Mouse (Mus musculus) forebrain, embryonic 10.5 days (tissue): ENCODE results near the gene Kcp. TPM values are rescaled to one million over a fixed set of nuclear protein-coding genes. Genes with fewer than 3 reads are reported as not detected.

Experiments
- DNase-seq: peaks from one replicate; pipeline ENCODE4 v3.0.0-alpha.2; 2017; ENCODE audit warnings: low spot score; ENCODE audit errors: extremely low spot score
- H3K27ac ChIP-seq: fragments of 300-500 bp; sonication (generic); 2 replicates; pipeline ENCODE4 v1.5.1; 2016; ENCODE audit warnings: mild to moderate bottlenecking
- H3K27me3 ChIP-seq: fragments of 300-500 bp; sonication (generic); 2 replicates; pipeline ENCODE4 v1.6.1; 2016; ENCODE audit warnings: mild to moderate bottlenecking; ENCODE audit not compliant: poor library complexity, severe bottlenecking
- H3K36me3 ChIP-seq: fragments of 300-500 bp; sonication (generic); replicated peaks from 2 replicates; pipeline ENCODE4 v1.6.1; 2016; ENCODE audit warnings: mild to moderate bottlenecking, moderate library complexity
- H3K4me1 ChIP-seq: fragments of 300-500 bp; sonication (generic); 2 replicates; pipeline ENCODE4 v1.6.1; 2016
- H3K4me3 ChIP-seq: fragments of 300-500 bp; sonication (generic); 2 replicates; pipeline ENCODE4 v1.5.1; 2016; ENCODE audit warnings: mild to moderate bottlenecking, moderate library complexity
- H3K9me3 ChIP-seq: fragments of 300-500 bp; sonication (generic); 2 replicates; pipeline ENCODE4 v1.6.1; 2016; ENCODE audit warnings: mild to moderate bottlenecking, moderate library complexity
- WGBS: fragments of 180-500 bp; shearing (Covaris S2); methylation state at CpG from one replicate; pipeline ENCODE4 v1.1.7; 2016; 5-methylcytosine and 5-hydroxymethylcytosine counted together
- polyA plus RNA-seq: library from polyadenylated mRNA; unstranded; fragments of >200 nt; fragmentation: Nextera tagmentation; extraction: Ambion mirVana; gene quantifications from 2 replicates; pipeline ENCODE4 v1.2.1, GENCODE M21; 2016

Gene Kcp
- polyA plus RNA-seq, 1 experiment from 2014 or later: 10.8 TPM

DNA sequence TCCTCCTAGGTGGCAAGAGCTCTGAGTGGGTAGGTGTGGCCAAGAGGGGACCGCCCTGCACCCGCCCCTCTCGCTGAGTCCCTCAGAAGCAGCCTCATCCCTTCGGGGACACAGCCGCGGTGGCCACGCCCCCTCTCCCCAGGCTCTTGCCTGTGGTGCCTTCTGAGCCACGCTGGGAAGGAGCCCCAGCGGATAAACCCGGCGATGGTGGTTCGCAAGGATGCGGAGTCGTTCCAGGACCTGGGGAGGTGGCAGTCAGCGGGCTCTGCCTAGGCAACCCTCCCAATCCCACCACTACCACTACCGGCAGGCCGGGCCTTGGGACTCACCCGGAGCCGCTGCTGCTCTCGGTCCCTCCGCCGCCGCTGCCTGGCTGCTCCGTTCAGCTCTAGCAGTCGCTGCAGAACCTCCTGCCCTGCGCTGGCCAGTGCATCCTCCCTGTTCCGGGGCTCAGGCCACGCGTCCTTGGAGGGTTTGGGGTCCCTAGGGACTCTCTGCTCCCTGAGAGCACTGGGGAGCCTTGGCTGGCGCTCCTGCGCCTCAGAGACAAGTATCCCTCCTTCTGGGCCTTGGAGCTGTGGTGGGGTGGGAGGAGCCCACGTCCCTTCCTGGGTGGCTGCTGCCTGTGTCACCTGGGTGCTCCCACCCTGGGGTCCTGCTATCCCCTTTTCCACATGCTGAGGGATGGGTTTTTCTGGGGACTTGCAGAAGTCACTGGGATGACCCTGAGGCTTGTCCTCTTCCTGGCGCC is 33.6 kb downstream of the Kcp start:
- no peaks in the 10 kb centered on the region for H3K9me3 ChIP-seq
- H3K4me1 ChIP-seq: peaks cover 16% of the 10 kb centered on the region
- peaks cover 23% of the 10 kb centered on the region for H3K36me3 ChIP-seq
- peak; percentile 83 for DNase-seq
- H3K27ac ChIP-seq: peak overlapping the region; percentile 72
- peak overlapping the region; percentile 64 for H3K4me3 ChIP-seq
- WGBS: 2% methylated on average over 33 of the region's 33 CpGs
- peaks cover 39% of the 10 kb centered on the region for H3K27me3 ChIP-seq

DNA sequence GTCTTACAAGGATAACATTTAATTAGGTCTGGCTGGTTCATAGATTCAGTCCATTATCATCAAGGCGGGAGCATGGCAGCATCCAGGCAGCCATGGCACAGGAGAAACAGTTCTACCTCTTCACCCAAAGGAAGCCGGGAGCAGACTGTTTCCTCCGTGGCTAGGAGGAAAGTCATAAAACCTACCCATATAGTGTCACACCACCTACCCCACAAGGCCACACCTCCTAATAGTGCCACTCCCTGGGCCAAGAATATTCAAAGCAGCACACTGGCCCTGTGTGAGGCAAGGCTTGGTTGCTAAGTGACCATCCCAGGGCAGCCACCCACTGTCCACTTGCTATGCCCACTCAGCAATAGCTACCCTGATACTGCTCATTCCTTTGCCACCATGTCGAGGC is 36.6 kb downstream of the Kcp start, which contains the start of gene Atp6v1fnb:
Gene Atp6v1fnb (plus strand): TSS at position 301 of the 400 bp plus-strand sequence.
- peaks cover 23% of the 10 kb centered on the region for H3K36me3 ChIP-seq
- no peak within 1 kb of the TSS for H3K27ac ChIP-seq
- no peak within 1 kb of the TSS for H3K4me3 ChIP-seq
- H3K9me3 ChIP-seq: no peaks in the 10 kb centered on the region
- DNase-seq: no peak
- H3K4me1 ChIP-seq: peaks cover 28% of the 10 kb centered on the region
- H3K27me3 ChIP-seq: peaks cover 29% of the 10 kb centered on the region
- 98% methylated on average over 4 of the region's 4 CpGs for WGBS

- DNase-seq: no peak
- H3K36me3 ChIP-seq: peaks cover 23% of the 10 kb centered on the region
- H3K9me3 ChIP-seq: no peaks in the 10 kb centered on the region
- H3K4me1 ChIP-seq: peaks cover 18% of the 10 kb centered on the region
- peaks cover 10% of the 10 kb centered on the region; the same call in 1 of the 2 replicates for H3K27me3 ChIP-seq
- peak overlapping the region; percentile 79 for H3K4me3 ChIP-seq
- H3K27ac ChIP-seq: no peak overlapping the region
- 91% methylated on average over 3 of the region's 3 CpGs for WGBS
Measured at GRCm38 (mm10) chr6:29468851-29469250, 38.9 kb downstream of the Kcp start.

GRCm38 (mm10) chr6:29467583-29468354 is 40.0 kb downstream of the Kcp start, which contains the start of gene Atp6v1f:
Gene Atp6v1f, plus strand, starts transcription at chr6:29467718.
- under 1% methylated on average over 39 of the region's 39 CpGs for WGBS

GRCm38 (mm10) chr6:29463388-29463787 is 44.4 kb downstream of the Kcp start:
- 82% methylated on average over 3 of the region's 3 CpGs for WGBS

More at GRCm38 (mm10) chr6:29467583-29468354, 40.0 kb downstream of the Kcp start, which contains the start of gene Atp6v1f:
- Histone ChIP-seq H3K27ac (peak within 1 kb of the TSS; percentile 85), H3K4me3 (peak within 1 kb of the TSS; percentile 79), H3K36me3 (peaks cover 23% of the 10 kb centered on the region), H3K9me3 (no peaks in the 10 kb centered on the region), H3K27me3 (no peaks in the 10 kb centered on the region), H3K4me1 (peaks cover 12% of the 10 kb centered on the region)
- peak; percentile 93 for DNase-seq

GRCm38 (mm10) chr6:29461502-29461901 is 46.2 kb downstream of the Kcp start:
- Histone ChIP-seq H3K4me1 (no peaks in the 10 kb centered on the region), H3K4me3 (no peak overlapping the region), H3K27ac (no peak overlapping the region), H3K27me3 (no peaks in the 10 kb centered on the region), H3K9me3 (no peaks in the 10 kb centered on the region), H3K36me3 (no peaks in the 10 kb centered on the region)
- 70% methylated on average over 7 of the region's 7 CpGs for WGBS
- DNase-seq: no peak

More at GRCm38 (mm10) chr6:29463388-29463787, 44.4 kb downstream of the Kcp start:
- Histone ChIP-seq H3K4me3 (no peak overlapping the region), H3K27me3 (no peaks in the 10 kb centered on the region), H3K4me1 (peaks cover 5% of the 10 kb centered on the region), H3K27ac (no peak overlapping the region), H3K36me3 (no peaks in the 10 kb centered on the region), H3K9me3 (no peaks in the 10 kb centered on the region)
- DNase-seq: no peak

DNA sequence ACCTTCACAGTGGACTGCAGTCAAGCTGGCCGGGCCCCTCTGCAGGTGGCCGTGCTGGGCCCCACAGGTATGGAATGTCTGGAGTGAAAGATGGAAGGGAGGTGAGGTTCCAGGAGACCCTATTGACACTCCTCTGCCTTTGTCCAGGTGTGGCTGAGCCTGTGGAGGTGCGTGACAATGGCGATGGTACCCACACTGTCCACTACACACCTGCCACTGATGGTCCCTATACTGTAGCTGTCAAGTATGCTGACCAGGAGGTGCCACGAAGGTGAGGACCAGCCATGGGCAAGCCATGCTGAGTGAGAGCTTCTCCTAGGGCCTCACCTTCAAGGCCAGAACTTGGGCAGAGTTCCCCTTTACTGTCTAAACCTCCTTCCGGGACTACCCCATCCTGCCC is 57.1 kb downstream of the Kcp start:
- no peak for DNase-seq
- H3K4me3 ChIP-seq: no peak overlapping the region
- no peaks in the 10 kb centered on the region for H3K9me3 ChIP-seq
- H3K27ac ChIP-seq: no peak overlapping the region
- peaks cover 6% of the 10 kb centered on the region for H3K36me3 ChIP-seq
- no peaks in the 10 kb centered on the region for H3K4me1 ChIP-seq
- no peaks in the 10 kb centered on the region for H3K27me3 ChIP-seq
- 91% methylated on average over 6 of the region's 6 CpGs for WGBS

DNA sequence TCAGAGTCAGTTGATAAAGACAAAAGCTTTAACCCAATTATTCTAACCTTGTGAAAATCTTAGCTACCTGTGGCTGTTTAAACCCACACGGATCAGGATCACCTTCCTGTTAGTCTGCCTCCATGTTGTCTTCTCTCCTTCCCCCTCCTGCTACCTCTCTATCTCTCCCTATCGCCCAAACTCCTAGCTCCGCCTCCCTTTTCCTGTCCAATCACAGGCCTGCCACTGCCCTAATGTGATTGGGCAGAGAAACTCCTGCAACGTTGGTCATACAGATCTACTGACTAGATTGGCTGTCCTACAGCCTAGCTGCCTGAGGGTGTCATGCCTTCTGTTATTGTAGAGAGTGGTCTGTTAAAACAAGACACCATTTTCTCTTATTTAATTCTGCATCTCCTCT is 57.9 kb downstream of the Kcp start:
- no peak for DNase-seq
- no peaks in the 10 kb centered on the region for H3K9me3 ChIP-seq
- 36% methylated on average over 4 of the region's 4 CpGs for WGBS
- H3K36me3 ChIP-seq: peaks cover 6% of the 10 kb centered on the region
- H3K27ac ChIP-seq: no peak overlapping the region
- no peaks in the 10 kb centered on the region for H3K27me3 ChIP-seq
- H3K4me1 ChIP-seq: no peaks in the 10 kb centered on the region
- H3K4me3 ChIP-seq: no peak overlapping the region

GRCm38 (mm10) chr6:29445354-29445753 is 62.4 kb downstream of the Kcp start:
- Histone ChIP-seq H3K27ac (no peak overlapping the region), H3K4me1 (no peaks in the 10 kb centered on the region), H3K36me3 (peaks cover 6% of the 10 kb centered on the region), H3K27me3 (no peaks in the 10 kb centered on the region), H3K9me3 (no peaks in the 10 kb centered on the region), H3K4me3 (no peak overlapping the region)
- 92% methylated on average over 7 of the region's 7 CpGs for WGBS
- DNase-seq: no peak

- no peaks in the 10 kb centered on the region for H3K9me3 ChIP-seq
- H3K27me3 ChIP-seq: no peaks in the 10 kb centered on the region
- peaks cover 6% of the 10 kb centered on the region for H3K36me3 ChIP-seq
- H3K4me1 ChIP-seq: no peaks in the 10 kb centered on the region
- DNase-seq: peak; percentile 33
- H3K4me3 ChIP-seq: no peak overlapping the region
- WGBS: 76% methylated on average over 11 of the region's 11 CpGs
- no peak overlapping the region for H3K27ac ChIP-seq
Measured at GRCm38 (mm10) chr6:29444773-29445172, 63.0 kb downstream of the Kcp start.

DNA sequence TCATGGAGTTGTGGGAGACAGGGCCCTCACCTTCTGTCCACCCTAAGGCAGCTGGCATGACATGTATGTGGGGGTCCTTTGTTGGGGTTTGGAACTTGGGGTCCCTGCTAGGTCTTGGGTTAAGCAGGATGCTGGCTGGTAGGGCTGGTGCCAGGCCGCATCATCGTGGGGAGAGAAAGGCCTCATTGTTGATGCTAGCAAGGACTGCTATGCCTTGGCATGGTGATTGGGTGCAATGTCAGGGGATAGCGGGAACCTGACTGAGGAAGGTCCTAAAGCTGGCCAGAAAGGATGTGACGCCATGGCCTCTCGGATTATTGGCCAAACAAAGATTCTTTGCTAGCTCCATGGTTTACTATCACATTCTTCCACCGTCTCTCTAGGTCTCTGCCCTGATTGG is 68.0 kb downstream of the Kcp start:
- no peak for DNase-seq
- Histone ChIP-seq H3K9me3 (no peaks in the 10 kb centered on the region), H3K4me1 (peaks cover 25% of the 10 kb centered on the region), H3K27me3 (peaks cover 20% of the 10 kb centered on the region), H3K4me3 (no peak overlapping the region), H3K36me3 (no peaks in the 10 kb centered on the region), H3K27ac (no peak overlapping the region)
- WGBS: 90% methylated on average over 6 of the region's 6 CpGs

DNA sequence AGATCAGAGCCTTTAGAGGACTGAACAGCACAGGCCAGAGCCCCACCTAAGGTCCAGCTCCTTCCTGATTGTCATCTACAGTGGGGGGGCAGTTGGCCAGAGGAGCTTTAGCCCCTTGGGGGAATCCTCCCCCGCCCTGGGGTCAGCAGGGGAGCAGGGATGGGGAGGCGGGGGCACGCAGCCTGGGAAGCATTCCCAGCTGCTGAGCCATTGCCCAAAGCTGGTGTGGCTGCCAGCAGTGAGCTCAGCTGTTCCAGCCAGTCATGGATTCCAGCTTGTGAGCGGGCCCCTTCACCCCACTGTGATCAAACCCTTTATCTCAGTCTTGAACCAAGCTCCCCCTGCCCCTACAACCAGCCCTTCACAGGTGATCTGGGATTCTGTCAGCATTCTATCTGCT is 68.5 kb downstream of the Kcp start:
- no peak for DNase-seq
- Histone ChIP-seq H3K36me3 (no peaks in the 10 kb centered on the region), H3K9me3 (no peaks in the 10 kb centered on the region), H3K27me3 (peaks cover 25% of the 10 kb centered on the region), H3K4me1 (peaks cover 31% of the 10 kb centered on the region), H3K4me3 (no peak overlapping the region), H3K27ac (no peak overlapping the region)
- WGBS: 76% methylated on average over 4 of the region's 4 CpGs

DNA sequence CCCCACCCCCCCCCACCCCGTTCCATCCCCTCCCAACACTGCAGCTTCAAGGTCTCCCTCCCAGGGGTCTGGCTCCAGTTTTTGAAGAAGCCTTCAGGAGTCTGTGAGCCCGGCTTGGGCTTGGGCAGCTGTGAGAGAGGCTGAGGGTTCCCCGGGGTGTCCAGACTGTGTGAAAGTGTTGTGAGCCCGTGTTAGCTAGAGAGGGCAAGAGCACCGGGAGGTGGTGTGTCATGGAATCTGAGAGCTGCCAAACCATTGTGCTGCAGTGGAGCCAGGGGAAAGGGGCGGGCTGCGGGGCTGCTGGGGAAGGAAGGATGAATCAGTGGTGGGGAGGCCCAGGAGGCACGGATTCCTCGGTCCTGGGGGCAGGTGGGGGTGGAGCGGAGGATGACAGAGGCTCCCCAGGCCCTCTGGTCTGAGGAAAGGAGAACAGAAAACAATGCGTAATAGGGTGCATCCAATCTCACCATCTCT is 71.3 kb downstream of the Kcp start:
- Histone ChIP-seq H3K9me3 (no peaks in the 10 kb centered on the region), H3K36me3 (no peaks in the 10 kb centered on the region), H3K4me3 (peak overlapping the region; percentile 59), H3K27me3 (peaks cover 52% of the 10 kb centered on the region), H3K27ac (peak overlapping the region; percentile 80), H3K4me1 (peaks cover 58% of the 10 kb centered on the region)
- DNase-seq: peak; percentile 36
- 3% methylated on average over 11 of the region's 11 CpGs for WGBS
